In genomic region chr11:101323609-101324008, GRCm38 (mm10) we compare ENCODE assay signal across 9 mouse cellular contexts. TPM values are rescaled to one million over a fixed set of nuclear protein-coding genes. Genes with fewer than 3 reads are reported as not detected.
A peak's percentile ranks its signal among the peaks of the same experiment; 100 is the strongest.
DNase-seq lines count a peak whose midpoint lies in the region; ATAC-seq and TF ChIP-seq lines count a peak whose summit lies in the region.
"Had no signal": no experiment of that assay in that cellular context is flagged by ENCODE, and none has a peak within 500 bp of the region (broad histone marks: within the 10 kb centered on the region; RNA-seq: fewer than 3 reads in every experiment).

No protein-coding gene starts in this region.

- WGBS in kidney, embryonic 16.5 days: 15% methylated on average over 4 of the region's 4 CpGs
- WGBS in liver, adult 2 months: 10% methylated on average over 4 of the region's 4 CpGs

- no peaks in the 10 kb centered on the region for H3K4me1 ChIP-seq in kidney, embryonic 16.5 days (ENCODE audit: insufficient read depth, low read length)
- H3K4me1 ChIP-seq in liver, adult 2 months (ENCODE audit: control insufficient read depth, insufficient read depth, low read length): peaks cover 2% of the 10 kb centered on the region; the same call in 1 of the 2 replicates
- H3K4me1 ChIP-seq: stomach, embryonic 15.5 days had no signal

- no peaks in the 10 kb centered on the region for H3K9me3 ChIP-seq in kidney, embryonic 16.5 days (ENCODE audit: low read length)
- H3K9me3 ChIP-seq: stomach, embryonic 15.5 days had no signal

- H3K4me2 ChIP-seq in kidney, embryonic 16.5 days (replicated peaks; ENCODE audit: low read depth, low read length): no peak overlapping the region
- H3K4me2 ChIP-seq: stomach, embryonic 15.5 days had no signal

- H3K27me3 ChIP-seq in kidney, embryonic 16.5 days (ENCODE audit: insufficient read depth, low read length): no peaks in the 10 kb centered on the region
- no peaks in the 10 kb centered on the region for H3K27me3 ChIP-seq in liver, adult 2 months (ENCODE audit: control insufficient read depth, insufficient read depth, low read length)
- H3K27me3 ChIP-seq: stomach, embryonic 15.5 days had no signal

- peak; percentile 68 for ATAC-seq in granulocyte monocyte progenitor cell, adult 5-6 weeks (replicated peaks; ENCODE audit: poor library complexity, severe bottlenecking)
- 0 out of 2 replicates have a peak, but pooled peaks have one; percentile 50 for ATAC-seq in kidney, embryonic 16.5 days (ENCODE audit: low FRiP score, low TSS enrichment)

- peaks cover 53% of the 10 kb centered on the region for H3K36me3 ChIP-seq in kidney, embryonic 16.5 days (ENCODE audit: insufficient read depth, low read length)
- H3K36me3 ChIP-seq in liver, adult 2 months (ENCODE audit: control insufficient read depth, insufficient read depth, low read length): peaks cover 37% of the 10 kb centered on the region

- no peaks in the 10 kb centered on the region for H3K79me2 ChIP-seq in liver, adult 2 months (ENCODE audit: control insufficient read depth, insufficient read depth, low read length)

- H3K27ac ChIP-seq in kidney, embryonic 16.5 days (ENCODE audit: low read length): no peak overlapping the region
- no peak overlapping the region for H3K27ac ChIP-seq in liver, adult 2 months (replicated peaks; ENCODE audit: insufficient read depth, low read depth, low read length)
- H3K27ac ChIP-seq: stomach, embryonic 15.5 days had no signal

- H3K9ac ChIP-seq in kidney, embryonic 16.5 days (replicated peaks; ENCODE audit: low read length): no peak overlapping the region
- H3K9ac ChIP-seq in liver, adult 2 months (ENCODE audit: low read depth, low read length): no peak overlapping the region
- H3K9ac ChIP-seq: stomach, embryonic 15.5 days had no signal

- peak; percentile 28 to 42 for DNase-seq in B cell, adult 2 months
- peak; percentile 86 for DNase-seq in ZHBTc4 (ENCODE audit: low read depth, low spot score)
- DNase-seq in embryo, embryonic 10.5 days (ENCODE audit: low spot score): peak; percentile 80
- DNase-seq in liver, adult 2 months (ENCODE audit: extremely low read depth, low read depth, low spot score): peak; percentile 61
- DNase-seq in neural tube, embryonic 10.5 days (ENCODE audit: extremely low spot score, low spot score): peak; percentile 64
- peak; percentile 46 for DNase-seq in thymus, postnatal 25 days

- H3K4me3 ChIP-seq in kidney, embryonic 16.5 days (ENCODE audit: low read length): no peak overlapping the region
- no peak overlapping the region for H3K4me3 ChIP-seq in liver, adult 2 months (ENCODE audit: insufficient read depth, low read depth, low read length)
- H3K4me3 ChIP-seq: stomach, embryonic 15.5 days had no signal

- TF ChIP-seq CTCF in liver, adult 2 months (IDR thresholded peaks at IDR 0.05; ENCODE audit: low read depth, low read length): peak; percentile 99

- no peak for TF ChIP-seq POLR2A in liver, adult 2 months (IDR thresholded peaks at IDR 0.05; ENCODE audit: extremely low read depth, insufficient read depth, low read length)

RNA-seq across cellular contexts. Expression of gene Aoc2, which starts 1.3 kb away (rescaled TPM):
- total RNA-seq in granulocyte monocyte progenitor cell, adult 5-6 weeks (2014; fragmentation: Nextera tagmentation): 2.8 and 3.7 TPM in 2 replicates
- 1.8 and 2.0 TPM in 2 replicates for total RNA-seq in granulocyte monocyte progenitor cell, adult 5-6 weeks (2017)
- 1.7 and 2.0 TPM in 2 replicates for polyA plus RNA-seq in kidney, embryonic 16.5 days (2015; fragmentation: Nextera tagmentation; extraction: Ambion mirVana)
- total RNA-seq in liver, adult 2 months (2014; rRNA removed): 0.40 and 0.46 TPM in 2 replicates
- polyA plus RNA-seq in liver, adult 2 months (2012; rRNA removed): 0.91 and 1.7 TPM in 2 replicates

RNA-seq across cellular contexts. Expression of gene Aoc3, which starts 6.8 kb away (rescaled TPM):
- not detected in 2 replicates for total RNA-seq in granulocyte monocyte progenitor cell, adult 5-6 weeks (2014; fragmentation: Nextera tagmentation)
- total RNA-seq in granulocyte monocyte progenitor cell, adult 5-6 weeks (2017): not detected in 2 replicates
- 0.86 and 1.3 TPM in 2 replicates for polyA plus RNA-seq in kidney, embryonic 16.5 days (2015; fragmentation: Nextera tagmentation; extraction: Ambion mirVana)
- total RNA-seq in liver, adult 2 months (2014; rRNA removed): 0.13 and 0.18 TPM in 2 replicates
- polyA plus RNA-seq in liver, adult 2 months (2012; rRNA removed): 0.05 and 0.16 TPM in 2 replicates

RNA-seq across cellular contexts. Expression of gene Psme3, which starts 7.6 kb away (rescaled TPM):
- 163 and 205 TPM in 2 replicates for total RNA-seq in granulocyte monocyte progenitor cell, adult 5-6 weeks (2014; fragmentation: Nextera tagmentation)
- total RNA-seq in granulocyte monocyte progenitor cell, adult 5-6 weeks (2017): 121 and 138 TPM in 2 replicates
- polyA plus RNA-seq in kidney, embryonic 16.5 days (2015; fragmentation: Nextera tagmentation; extraction: Ambion mirVana): 142 and 148 TPM in 2 replicates
- total RNA-seq in liver, adult 2 months (2014; rRNA removed): 15.8 and 16.8 TPM in 2 replicates
- 34.5 and 37.9 TPM in 2 replicates for polyA plus RNA-seq in liver, adult 2 months (2012; rRNA removed)

RNA-seq across cellular contexts. Expression of gene Becn1, which starts 21.5 kb away (rescaled TPM):
- 58.4 and 81.1 TPM in 2 replicates for total RNA-seq in granulocyte monocyte progenitor cell, adult 5-6 weeks (2014; fragmentation: Nextera tagmentation)
- 177 and 214 TPM in 2 replicates for total RNA-seq in granulocyte monocyte progenitor cell, adult 5-6 weeks (2017)
- 176 and 188 TPM in 2 replicates for polyA plus RNA-seq in kidney, embryonic 16.5 days (2015; fragmentation: Nextera tagmentation; extraction: Ambion mirVana)
- total RNA-seq in liver, adult 2 months (2014; rRNA removed): 43.8 and 57.8 TPM in 2 replicates
- 43.1 and 50.8 TPM in 2 replicates for polyA plus RNA-seq in liver, adult 2 months (2012; rRNA removed)

RNA-seq across cellular contexts. Expression of gene G6pc, which starts 43.8 kb away (rescaled TPM):
- not detected in 2 replicates for total RNA-seq in granulocyte monocyte progenitor cell, adult 5-6 weeks (2014; fragmentation: Nextera tagmentation)
- not detected in 2 replicates for total RNA-seq in granulocyte monocyte progenitor cell, adult 5-6 weeks (2017)
- 2.8 and 3.6 TPM in 2 replicates for polyA plus RNA-seq in kidney, embryonic 16.5 days (2015; fragmentation: Nextera tagmentation; extraction: Ambion mirVana)
- 121 and 144 TPM in 2 replicates for total RNA-seq in liver, adult 2 months (2014; rRNA removed)
- polyA plus RNA-seq in liver, adult 2 months (2012; rRNA removed): 115 and 146 TPM in 2 replicates

Comparison
In these comparisons a context has a peak if more than half of its experiments do, and no peak if none do; other contexts are left out.
1. DNase-seq: peak in every context shown above with its lines; median percentile 86 in ZHBTc4; 80 in embryo, embryonic 10.5 days; 64 in neural tube, embryonic 10.5 days; 61 in liver, adult 2 months; 46 in thymus, postnatal 25 days; 35 in B cell, adult 2 months.